Mouse (Mus musculus): ENCODE data around the gene Osbp2. TPM values are rescaled to one million over a fixed set of nuclear protein-coding genes. Genes with fewer than 3 reads are reported as not detected.

Gene Osbp2
- polyA plus RNA-seq, 1 experiment from 2014 or later, result 2.1 TPM

- H3K4me1 ChIP-seq, result no peaks in the 10 kb centered on the region
- H3K4me3 ChIP-seq, result no peak overlapping the region
- H3K27me3 ChIP-seq, result no peaks in the 10 kb centered on the region
- H3K9me3 ChIP-seq, result no peaks in the 10 kb centered on the region
- ATAC-seq (ENCODE audit: insufficient number of reproducible peaks, insufficient read depth, low FRiP score, low TSS enrichment), result no peak
- H3K27ac ChIP-seq, result no peak overlapping the region
- peaks cover 85% of the 10 kb centered on the region for H3K36me3 ChIP-seq
- H3K9ac ChIP-seq, result no peak overlapping the region
- 88% methylated on average over 2 of the region's 2 CpGs for WGBS
- H3K4me2 ChIP-seq (replicated peaks), result no peak overlapping the region
Observed at GRCm38 (mm10) chr11:3686318-3686717, 177.4 kb downstream of the Osbp2 start.

- Histone ChIP-seq H3K27ac (no peak overlapping the region), H3K9ac (no peak overlapping the region), H3K4me2 (replicated peaks) (no peak overlapping the region), H3K36me3 (peaks cover 84% of the 10 kb centered on the region), H3K4me1 (no peaks in the 10 kb centered on the region), H3K4me3 (no peak overlapping the region), H3K27me3 (no peaks in the 10 kb centered on the region), H3K9me3 (no peaks in the 10 kb centered on the region)
- WGBS, result 92% methylated on average over 8 of the region's 8 CpGs
- no peak for ATAC-seq (ENCODE audit: insufficient number of reproducible peaks, insufficient read depth, low FRiP score, low TSS enrichment)
Observed at GRCm38 (mm10) chr11:3685431-3685830, 178.3 kb downstream of the Osbp2 start.

DNA sequence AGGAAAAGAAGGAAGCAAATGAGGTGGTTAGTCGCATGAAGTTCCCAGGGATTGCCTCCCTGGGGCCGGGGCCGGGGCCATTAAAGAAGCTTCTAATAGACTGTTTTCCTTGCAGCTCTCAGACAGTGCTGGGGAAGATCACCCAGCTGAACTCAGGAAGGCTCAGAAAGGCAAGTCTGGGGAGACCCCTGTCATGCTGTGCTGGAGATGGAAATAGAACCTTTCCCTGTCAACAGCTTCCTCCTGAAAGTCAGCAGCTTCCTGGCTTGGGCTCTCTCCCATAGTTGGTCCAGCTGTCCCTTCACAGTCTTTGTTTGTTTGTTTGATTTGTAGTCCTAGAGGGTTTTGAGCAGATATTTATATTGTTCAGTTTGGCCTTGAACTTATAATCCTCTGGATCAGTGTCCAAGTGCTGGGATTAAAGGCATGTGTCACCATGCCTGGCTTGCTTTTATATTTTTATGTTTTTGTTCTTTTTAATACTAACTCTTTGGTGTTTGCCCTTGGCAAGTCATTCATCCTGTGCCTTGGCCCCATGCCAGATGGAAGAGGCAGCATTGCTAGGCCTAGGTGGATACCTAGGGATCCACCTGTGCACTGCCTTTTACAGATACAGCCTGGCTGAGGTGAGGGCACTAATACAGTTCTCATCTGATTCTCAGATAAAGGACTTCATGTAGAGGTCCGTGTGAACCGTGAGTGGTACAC is 178.8 kb downstream of the Osbp2 start:
- 86% methylated on average over 5 of the region's 5 CpGs for WGBS
- Histone ChIP-seq H3K4me1 (no peaks in the 10 kb centered on the region), H3K9ac (no peak overlapping the region), H3K36me3 (peaks cover 84% of the 10 kb centered on the region), H3K4me2 (replicated peaks) (no peak overlapping the region), H3K9me3 (no peaks in the 10 kb centered on the region), H3K4me3 (no peak overlapping the region), H3K27me3 (no peaks in the 10 kb centered on the region), H3K27ac (no peak overlapping the region)
- no peak for ATAC-seq (ENCODE audit: insufficient number of reproducible peaks, insufficient read depth, low FRiP score, low TSS enrichment)

DNA sequence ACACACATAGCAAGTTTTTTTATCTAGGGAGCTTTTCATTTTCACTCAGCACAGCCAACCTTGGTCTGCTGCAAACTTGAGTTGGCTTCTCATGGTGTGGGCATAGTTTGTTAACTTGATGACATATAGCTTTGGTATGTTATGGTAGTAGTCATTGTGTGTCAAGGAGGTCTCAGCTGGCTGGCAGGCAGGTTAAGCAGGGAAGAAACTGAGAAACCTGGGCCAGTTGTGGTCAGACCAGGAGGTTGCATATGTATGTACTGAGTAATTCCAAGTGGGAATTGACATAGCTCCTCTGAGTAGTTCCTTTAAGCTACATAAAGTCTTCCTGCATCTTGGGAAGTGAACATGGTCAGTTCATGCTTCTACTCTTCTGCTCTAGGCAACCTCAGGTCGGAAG is 179.5 kb downstream of the Osbp2 start:
- ATAC-seq (ENCODE audit: insufficient number of reproducible peaks, insufficient read depth, low FRiP score, low TSS enrichment), result no peak
- Histone ChIP-seq H3K9ac (no peak overlapping the region), H3K36me3 (peaks cover 82% of the 10 kb centered on the region)

DNA sequence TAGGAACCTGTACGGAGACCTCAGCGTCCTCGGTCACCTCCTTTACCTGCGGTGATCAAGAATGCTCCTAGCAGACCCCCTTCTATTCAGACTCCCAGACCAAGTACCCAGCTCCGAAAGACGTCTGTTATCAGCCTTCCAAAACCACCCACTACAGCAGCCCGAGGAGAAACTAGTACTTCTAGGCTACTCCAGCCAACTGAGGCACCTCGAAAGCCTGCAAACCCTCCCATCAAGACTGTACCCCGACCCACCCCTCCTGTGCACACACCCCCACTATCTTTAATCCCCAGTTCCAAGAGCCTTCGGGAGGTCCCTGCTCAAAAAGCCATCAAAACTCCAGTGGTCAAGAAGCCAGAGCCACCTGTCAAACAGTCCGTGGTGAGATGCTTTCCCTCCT is 180.0 kb downstream of the Osbp2 start:
- no peaks in the 10 kb centered on the region for H3K4me1 ChIP-seq
- H3K27me3 ChIP-seq, result no peaks in the 10 kb centered on the region
- H3K9ac ChIP-seq, result no peak overlapping the region
- no peak for ATAC-seq (ENCODE audit: insufficient number of reproducible peaks, insufficient read depth, low FRiP score, low TSS enrichment)
- H3K4me3 ChIP-seq, result no peak overlapping the region
- no peak overlapping the region for H3K4me2 ChIP-seq (replicated peaks)
- H3K36me3 ChIP-seq, result peaks cover 81% of the 10 kb centered on the region
- WGBS, result 95% methylated on average over 11 of the region's 11 CpGs
- H3K27ac ChIP-seq, result no peak overlapping the region
- H3K9me3 ChIP-seq, result no peaks in the 10 kb centered on the region

More for the DNA sequence above, 179.5 kb downstream of the Osbp2 start:
- 96% methylated on average over 1 of the region's 1 CpGs for WGBS
- Histone ChIP-seq H3K4me2 (replicated peaks) (no peak overlapping the region), H3K27me3 (no peaks in the 10 kb centered on the region), H3K4me1 (no peaks in the 10 kb centered on the region), H3K27ac (no peak overlapping the region), H3K9me3 (no peaks in the 10 kb centered on the region), H3K4me3 (no peak overlapping the region)

DNA sequence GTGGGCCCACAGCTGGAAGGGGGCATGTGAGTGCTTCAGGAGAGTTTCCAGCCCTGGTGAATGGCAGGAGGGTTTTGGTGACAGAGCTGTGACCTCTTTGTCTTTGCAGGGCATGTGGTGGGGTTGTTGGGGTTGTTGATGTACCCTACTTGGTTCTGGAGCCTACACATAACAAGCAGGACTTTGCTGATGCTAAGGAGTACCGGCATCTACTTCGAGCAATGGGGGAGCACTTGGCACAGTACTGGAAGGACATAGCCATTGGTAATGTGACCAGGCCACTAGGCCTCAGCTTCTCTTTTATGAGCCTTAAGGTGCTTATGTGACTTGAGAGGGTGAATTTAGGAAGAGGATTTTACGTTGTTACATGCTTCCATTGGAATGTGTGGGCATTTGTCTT is 183.9 kb downstream of the Osbp2 start:
- Histone ChIP-seq H3K4me3 (no peak overlapping the region), H3K4me2 (replicated peaks) (no peak overlapping the region), H3K9me3 (no peaks in the 10 kb centered on the region), H3K27ac (no peak overlapping the region), H3K4me1 (no peaks in the 10 kb centered on the region), H3K36me3 (peaks cover 80% of the 10 kb centered on the region), H3K27me3 (no peaks in the 10 kb centered on the region), H3K9ac (no peak overlapping the region)
- ATAC-seq (ENCODE audit: insufficient number of reproducible peaks, insufficient read depth, low FRiP score, low TSS enrichment), result no peak
- WGBS, result 98% methylated on average over 3 of the region's 3 CpGs

DNA sequence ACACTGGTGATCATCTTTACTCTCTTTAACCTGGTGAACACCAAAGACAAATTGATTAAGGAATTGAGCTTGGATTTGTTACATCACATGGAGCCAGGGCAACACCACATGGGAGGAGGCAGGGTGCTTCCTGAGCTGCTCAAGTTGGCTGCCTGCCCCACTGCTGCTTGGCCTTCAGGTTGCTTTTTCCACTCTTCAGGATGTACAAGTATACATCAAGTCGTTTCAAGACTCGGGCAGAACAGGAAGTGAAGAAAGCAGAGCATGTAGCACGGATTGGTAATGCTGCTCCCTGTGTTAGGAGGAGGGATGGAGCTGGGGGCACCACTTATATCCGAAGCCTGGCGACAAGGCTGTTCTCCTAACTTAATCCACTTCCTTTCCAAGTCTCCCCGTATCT is 186.5 kb downstream of the Osbp2 start:
- no peak overlapping the region for H3K4me2 ChIP-seq (replicated peaks)
- no peaks in the 10 kb centered on the region for H3K9me3 ChIP-seq
- ATAC-seq (ENCODE audit: insufficient number of reproducible peaks, insufficient read depth, low FRiP score, low TSS enrichment), result no peak
- H3K27ac ChIP-seq, result no peak overlapping the region
- H3K9ac ChIP-seq, result no peak overlapping the region
- peaks cover 91% of the 10 kb centered on the region for H3K36me3 ChIP-seq
- H3K4me1 ChIP-seq, result no peaks in the 10 kb centered on the region
- H3K4me3 ChIP-seq, result no peak overlapping the region
- WGBS, result 73% methylated on average over 6 of the region's 6 CpGs
- no peaks in the 10 kb centered on the region for H3K27me3 ChIP-seq

DNA sequence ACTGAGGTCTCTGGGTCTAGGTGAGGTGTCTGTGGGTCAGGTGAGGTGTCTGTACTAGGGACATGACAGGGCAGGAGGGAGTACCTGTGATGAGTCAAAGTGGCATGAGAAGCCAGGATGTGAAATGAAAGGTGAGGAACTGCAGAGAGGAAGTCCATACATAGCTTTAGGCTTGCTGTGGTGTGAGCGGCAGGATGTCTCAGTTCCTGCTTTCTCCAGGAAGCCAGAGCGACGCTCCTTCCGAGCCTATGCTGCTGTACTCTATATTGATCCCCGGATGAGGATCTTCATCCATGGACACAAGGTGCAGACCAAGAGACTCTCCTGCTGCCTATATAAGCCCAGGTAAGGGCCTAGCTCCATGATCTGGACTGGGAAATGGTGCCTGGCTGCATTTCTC is 187.3 kb downstream of the Osbp2 start:
- Histone ChIP-seq H3K27ac (no peak overlapping the region), H3K9me3 (no peaks in the 10 kb centered on the region), H3K27me3 (no peaks in the 10 kb centered on the region), H3K4me2 (replicated peaks) (no peak overlapping the region), H3K4me1 (no peaks in the 10 kb centered on the region), H3K36me3 (peaks cover 92% of the 10 kb centered on the region), H3K4me3 (no peak overlapping the region), H3K9ac (no peak overlapping the region)
- WGBS, result 95% methylated on average over 5 of the region's 5 CpGs
- ATAC-seq (ENCODE audit: insufficient number of reproducible peaks, insufficient read depth, low FRiP score, low TSS enrichment), result no peak

DNA sequence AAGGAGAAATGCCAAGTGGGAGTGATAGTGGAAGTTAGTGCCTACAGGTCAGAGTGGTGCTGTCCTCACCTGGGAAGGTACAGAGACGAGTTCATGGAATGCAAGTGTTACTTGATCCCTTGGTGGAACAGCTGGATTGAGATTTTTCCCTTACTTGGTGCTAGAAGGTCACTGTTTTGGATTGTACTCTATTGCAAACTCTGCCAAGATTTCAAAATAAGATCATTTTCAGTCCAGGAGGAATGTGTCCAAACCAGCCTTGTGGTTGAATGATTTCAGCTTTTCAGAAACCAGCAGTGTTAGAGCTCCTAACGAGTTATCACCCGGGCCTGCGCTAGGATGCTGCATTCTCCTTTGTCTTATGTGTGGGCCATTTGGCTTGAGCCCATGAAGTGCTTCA is 189.2 kb downstream of the Osbp2 start:
- no peak for ATAC-seq (ENCODE audit: insufficient number of reproducible peaks, insufficient read depth, low FRiP score, low TSS enrichment)

GRCm38 (mm10) chr11:3671000-3671628 is 192.6 kb downstream of the Osbp2 start:
- Histone ChIP-seq H3K4me2 (replicated peaks) (no peak overlapping the region), H3K27me3 (no peaks in the 10 kb centered on the region), H3K4me3 (no peak overlapping the region), H3K36me3 (peaks cover 77% of the 10 kb centered on the region), H3K9ac (no peak overlapping the region), H3K4me1 (no peaks in the 10 kb centered on the region), H3K27ac (no peak overlapping the region), H3K9me3 (no peaks in the 10 kb centered on the region)
- ATAC-seq (ENCODE audit: insufficient number of reproducible peaks, insufficient read depth, low FRiP score, low TSS enrichment), result no peak
- WGBS, result 94% methylated on average over 1 of the region's 1 CpGs

More for the DNA sequence above, 189.2 kb downstream of the Osbp2 start:
- WGBS, result 85% methylated on average over 4 of the region's 4 CpGs
- Histone ChIP-seq H3K27me3 (no peaks in the 10 kb centered on the region), H3K4me1 (no peaks in the 10 kb centered on the region), H3K4me2 (replicated peaks) (no peak overlapping the region), H3K9me3 (no peaks in the 10 kb centered on the region), H3K4me3 (no peak overlapping the region), H3K9ac (no peak overlapping the region), H3K27ac (no peak overlapping the region), H3K36me3 (peaks cover 90% of the 10 kb centered on the region)

DNA sequence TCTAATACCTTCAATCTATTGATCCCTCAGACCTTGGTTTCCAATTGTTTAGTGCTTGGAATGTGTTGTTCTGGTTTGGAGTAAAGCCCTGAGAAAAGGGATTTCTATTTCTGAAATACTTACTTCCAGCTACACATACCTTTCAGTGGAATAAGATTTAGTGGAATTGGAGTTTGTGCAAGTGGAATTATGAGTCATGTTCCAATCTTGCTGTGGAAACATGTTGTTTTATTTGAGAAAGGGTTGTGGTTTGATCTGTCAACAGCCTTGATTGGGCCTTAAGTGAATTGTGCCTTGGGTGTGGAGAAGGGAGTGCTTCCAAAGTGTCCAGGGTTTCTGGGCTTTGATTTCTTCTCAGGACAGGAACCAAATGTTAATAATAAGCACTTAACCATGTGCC is 193.9 kb downstream of the Osbp2 start:
- Histone ChIP-seq H3K9ac (no peak overlapping the region), H3K4me3 (no peak overlapping the region), H3K27ac (no peak overlapping the region), H3K4me1 (no peaks in the 10 kb centered on the region), H3K4me2 (replicated peaks) (no peak overlapping the region), H3K27me3 (no peaks in the 10 kb centered on the region), H3K9me3 (no peaks in the 10 kb centered on the region), H3K36me3 (peaks cover 74% of the 10 kb centered on the region)
- no peak for ATAC-seq (ENCODE audit: insufficient number of reproducible peaks, insufficient read depth, low FRiP score, low TSS enrichment)

DNA sequence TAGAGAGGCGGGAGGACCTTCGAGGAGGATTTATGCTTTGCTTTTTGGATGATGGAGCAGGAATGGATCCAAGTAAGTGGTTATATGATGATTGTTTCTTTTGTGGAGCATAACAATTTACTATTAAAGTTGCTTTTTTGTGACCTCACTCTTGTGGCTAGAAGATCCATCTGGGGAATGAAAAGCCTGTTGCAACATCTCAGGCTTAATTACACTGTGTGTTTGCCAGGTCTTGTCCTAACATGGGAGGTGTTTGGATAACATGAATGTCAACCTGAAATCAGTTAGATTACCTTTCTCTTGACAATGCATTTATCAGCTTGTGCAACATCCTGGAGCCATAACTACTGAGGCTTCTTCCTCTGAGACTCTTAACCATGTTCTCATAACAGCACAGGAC is 194.9 kb downstream of the Osbp2 start:
- H3K36me3 ChIP-seq, result peaks cover 73% of the 10 kb centered on the region
- 94% methylated on average over 2 of the region's 2 CpGs for WGBS

More for the DNA sequence above, 194.9 kb downstream of the Osbp2 start:
- no peak overlapping the region for H3K9ac ChIP-seq
- no peaks in the 10 kb centered on the region for H3K27me3 ChIP-seq
- H3K27ac ChIP-seq, result no peak overlapping the region
- no peak overlapping the region for H3K4me2 ChIP-seq (replicated peaks)
- ATAC-seq (ENCODE audit: insufficient number of reproducible peaks, insufficient read depth, low FRiP score, low TSS enrichment), result no peak
- no peak overlapping the region for H3K4me3 ChIP-seq
- H3K4me1 ChIP-seq, result no peaks in the 10 kb centered on the region
- H3K9me3 ChIP-seq, result no peaks in the 10 kb centered on the region

Measured in embryonic facial prominence, embryonic 12.5 days (tissue).